Mouse (Mus musculus) neural tube, embryonic 12.5 days (tissue): ENCODE results near the gene Zfp235. TPM values are rescaled to one million over a fixed set of nuclear protein-coding genes. Genes with fewer than 3 reads are reported as not detected.
A peak's percentile ranks its signal among the peaks of the same experiment; 100 is the strongest.

ENCODE experiments used
- ATAC-seq: fragments of 200-750 bp; cut with Nextera tagmentation; 2 replicates; pipeline ENCODE4 v1.8.0; 2017; ENCODE audit warnings: low read depth, mild to moderate bottlenecking, moderate TSS enrichment, moderate library complexity; ENCODE audit not compliant: low FRiP score
- H3K27ac ChIP-seq: fragments of 300-500 bp; sonication (generic); 2 replicates; pipeline ENCODE4 v1.5.1; 2016
- H3K27me3 ChIP-seq: fragments of 300-500 bp; sonication (generic); replicated peaks from 2 replicates; pipeline ENCODE4 v1.6.1; 2016; ENCODE audit warnings: mild to moderate bottlenecking
- H3K36me3 ChIP-seq: fragments of 300-500 bp; sonication (generic); 2 replicates; pipeline ENCODE4 v1.6.1; 2016; ENCODE audit warnings: mild to moderate bottlenecking
- H3K4me1 ChIP-seq: fragments of 300-500 bp; sonication (generic); 2 replicates; pipeline ENCODE4 v1.6.1; 2016
- H3K4me2 ChIP-seq: fragments of 300-500 bp; sonication (generic); replicated peaks from 2 replicates; pipeline ENCODE4 v1.6.1; 2016; ENCODE audit warnings: mild to moderate bottlenecking
- H3K4me3 ChIP-seq: fragments of 300-500 bp; sonication (generic); 2 replicates; pipeline ENCODE4 v1.5.1; 2016
- H3K9ac ChIP-seq: fragments of 300-500 bp; sonication (generic); 2 replicates; pipeline ENCODE4 v1.6.1; 2016; ENCODE audit warnings: mild to moderate bottlenecking
- H3K9me3 ChIP-seq: fragments of 300-500 bp; sonication (generic); 2 replicates; pipeline ENCODE4 v1.6.1; 2016; ENCODE audit warnings: mild to moderate bottlenecking
- WGBS: fragments of 180-500 bp; shearing (Covaris S2); methylation state at CpG from one replicate; pipeline ENCODE4 v1.1.7; 2016; 5-methylcytosine and 5-hydroxymethylcytosine counted together
- polyA plus RNA-seq: library from polyadenylated mRNA; unstranded; fragments of >200 nt; fragmentation: Nextera tagmentation; extraction: Ambion mirVana; gene quantifications from 2 replicates; pipeline ENCODE4 v1.2.1, GENCODE M21; 2016

Gene Zfp235
- 14.9 and 18.5 TPM in 2 replicates for polyA plus RNA-seq

- Histone ChIP-seq H3K27me3 (no peaks in the 10 kb centered on the region), H3K4me2 (peak within 1 kb of the TSS; percentile 74), H3K27ac (no peak within 1 kb of the TSS), H3K4me3 (peak within 1 kb of the TSS; percentile 61), H3K36me3 (peaks cover 33% of the 10 kb centered on the region), H3K9me3 (no peaks in the 10 kb centered on the region), H3K4me1 (peaks cover 11% of the 10 kb centered on the region), H3K9ac (peak within 1 kb of the TSS; percentile 68)
- ATAC-seq, result peak; percentile 94
- 3% methylated on average over 32 of the region's 32 CpGs for WGBS
These were observed at the start of gene Zfp235 for GRCm38 (mm10) chr7:24133996-24134828. TSS of gene Zfp235 (plus strand) at chr7:24134169.

GRCm38 (mm10) chr7:24086871-24087270, 47.1 kb upstream of the Zfp235 start:
- no peak overlapping the region for H3K4me2 ChIP-seq
- H3K27me3 ChIP-seq, result no peaks in the 10 kb centered on the region
- 94% methylated on average over 4 of the region's 4 CpGs for WGBS
- no peak overlapping the region for H3K4me3 ChIP-seq
- H3K9ac ChIP-seq, result no peak overlapping the region
- H3K4me1 ChIP-seq, result peaks cover 12% of the 10 kb centered on the region
- H3K27ac ChIP-seq, result no peak overlapping the region
- peaks cover 53% of the 10 kb centered on the region for H3K36me3 ChIP-seq
- peaks cover 32% of the 10 kb centered on the region for H3K9me3 ChIP-seq
- ATAC-seq, result no peak

- Histone ChIP-seq H3K36me3 (peaks cover 54% of the 10 kb centered on the region), H3K27ac (no peak overlapping the region)
- no peak for ATAC-seq
These were observed 46.4 kb upstream of the Zfp235 start for GRCm38 (mm10) chr7:24087485-24088125.

GRCm38 (mm10) chr7:24104403-24104802, 29.6 kb upstream of the Zfp235 start:
- Histone ChIP-seq H3K36me3 (peaks cover 98% of the 10 kb centered on the region), H3K4me3 (no peak overlapping the region), H3K4me2 (no peak overlapping the region), H3K27me3 (no peaks in the 10 kb centered on the region), H3K4me1 (no peaks in the 10 kb centered on the region), H3K9me3 (peaks cover 94% of the 10 kb centered on the region), H3K27ac (no peak overlapping the region), H3K9ac (no peak overlapping the region)
- WGBS, result 96% methylated on average over 9 of the region's 9 CpGs
- ATAC-seq, result no peak

More at GRCm38 (mm10) chr7:24087485-24088125, 46.4 kb upstream of the Zfp235 start:
- Histone ChIP-seq H3K4me3 (no peak overlapping the region), H3K27me3 (no peaks in the 10 kb centered on the region), H3K9me3 (peaks cover 33% of the 10 kb centered on the region), H3K4me1 (peaks cover 10% of the 10 kb centered on the region), H3K9ac (no peak overlapping the region), H3K4me2 (no peak overlapping the region)
- WGBS, result 97% methylated on average over 12 of the region's 12 CpGs

- Histone ChIP-seq H3K27ac (no peak overlapping the region), H3K4me3 (no peak overlapping the region), H3K36me3 (peaks cover 92% of the 10 kb centered on the region), H3K4me1 (no peaks in the 10 kb centered on the region), H3K27me3 (no peaks in the 10 kb centered on the region), H3K4me2 (no peak overlapping the region), H3K9me3 (peaks cover 97% of the 10 kb centered on the region), H3K9ac (no peak overlapping the region)
- no peak for ATAC-seq
- WGBS, result 96% methylated on average over 18 of the region's 18 CpGs
These were observed 28.7 kb upstream of the Zfp235 start for GRCm38 (mm10) chr7:24105144-24105703.

GRCm38 (mm10) chr7:24110839-24111238, 23.1 kb upstream of the Zfp235 start:
- Histone ChIP-seq H3K27ac (no peak overlapping the region), H3K4me3 (no peak overlapping the region), H3K9ac (no peak overlapping the region), H3K27me3 (no peaks in the 10 kb centered on the region), H3K36me3 (peaks cover 36% of the 10 kb centered on the region), H3K4me2 (no peak overlapping the region), H3K4me1 (peaks cover 8% of the 10 kb centered on the region), H3K9me3 (peaks cover 41% of the 10 kb centered on the region)
- WGBS, result 96% methylated on average over 7 of the region's 7 CpGs
- no peak for ATAC-seq

GRCm38 (mm10) chr7:24111772-24112155, 22.2 kb upstream of the Zfp235 start:
- ATAC-seq, result peak; percentile 82
- H3K4me2 ChIP-seq, result peak overlapping the region; percentile 82
- peaks cover 27% of the 10 kb centered on the region for H3K36me3 ChIP-seq
- 5% methylated on average over 9 of the region's 9 CpGs for WGBS
- no peak overlapping the region for H3K27ac ChIP-seq
- H3K27me3 ChIP-seq, result no peaks in the 10 kb centered on the region
- peak overlapping the region; percentile 63 for H3K4me3 ChIP-seq
- peaks cover 32% of the 10 kb centered on the region for H3K9me3 ChIP-seq
- 0 out of 2 replicates have a peak overlapping the region, but pooled peaks have one; percentile 35 for H3K9ac ChIP-seq
- peaks cover 8% of the 10 kb centered on the region for H3K4me1 ChIP-seq

- H3K27ac ChIP-seq, result no peak within 1 kb of the TSS
- peak; percentile 96 for ATAC-seq
These were observed 21.7 kb upstream of the Zfp235 start, which contains the start of gene Zfp112 for GRCm38 (mm10) chr7:24112156-24112856. TSS of gene Zfp112 (plus strand) at chr7:24112314.

GRCm38 (mm10) chr7:24113001-24113400, 21.0 kb upstream of the Zfp235 start:
- Histone ChIP-seq H3K9me3 (peaks cover 21% of the 10 kb centered on the region), H3K27ac (no peak overlapping the region), H3K4me2 (peak overlapping the region; percentile 82), H3K4me3 (peak overlapping the region; percentile 63), H3K9ac (peak overlapping the region; percentile 69), H3K36me3 (peaks cover 16% of the 10 kb centered on the region), H3K4me1 (peaks cover 8% of the 10 kb centered on the region), H3K27me3 (no peaks in the 10 kb centered on the region)
- ATAC-seq, result no peak
- 14% methylated on average over 12 of the region's 12 CpGs for WGBS

More at GRCm38 (mm10) chr7:24112156-24112856, 21.7 kb upstream of the Zfp235 start, which contains the start of gene Zfp112:
- H3K9ac ChIP-seq, result peak within 1 kb of the TSS; percentile 69
- WGBS, result 2% methylated on average over 23 of the region's 23 CpGs
- H3K4me1 ChIP-seq, result peaks cover 8% of the 10 kb centered on the region
- peak within 1 kb of the TSS; percentile 82 for H3K4me2 ChIP-seq
- H3K36me3 ChIP-seq, result peaks cover 21% of the 10 kb centered on the region
- H3K4me3 ChIP-seq, result peak within 1 kb of the TSS; percentile 63
- no peaks in the 10 kb centered on the region for H3K27me3 ChIP-seq
- peaks cover 26% of the 10 kb centered on the region for H3K9me3 ChIP-seq

- WGBS, result 82% methylated on average over 4 of the region's 4 CpGs
- Histone ChIP-seq H3K27me3 (no peaks in the 10 kb centered on the region), H3K9me3 (no peaks in the 10 kb centered on the region), H3K4me1 (peaks cover 8% of the 10 kb centered on the region), H3K36me3 (no peaks in the 10 kb centered on the region), H3K9ac (no peak overlapping the region), H3K4me3 (no peak overlapping the region), H3K4me2 (no peak overlapping the region), H3K27ac (no peak overlapping the region)
- ATAC-seq, result no peak
These were observed 17.3 kb upstream of the Zfp235 start for GRCm38 (mm10) chr7:24116655-24117054.

- 19% methylated on average over 6 of the region's 6 CpGs for WGBS
- Histone ChIP-seq H3K9ac (peak overlapping the region; percentile 56), H3K9me3 (no peaks in the 10 kb centered on the region), H3K4me3 (peak overlapping the region; percentile 61), H3K27me3 (no peaks in the 10 kb centered on the region), H3K4me1 (peaks cover 11% of the 10 kb centered on the region), H3K36me3 (peaks cover 26% of the 10 kb centered on the region), H3K4me2 (peak overlapping the region; percentile 74), H3K27ac (no peak overlapping the region)
- ATAC-seq, result peak; percentile 27
These were observed 459 bp upstream of the Zfp235 start for GRCm38 (mm10) chr7:24133425-24133995.
